Mouse (Mus musculus): ENCODE data around the gene Olfr139.

Olfr139 gene

GRCm38 (mm10) chr11:74056451-74056850 is at the start of gene Olfr139, which contains the start of gene Olfr399:
Gene Olfr139 (minus strand): TSS chr11:74056551.
Gene Olfr399 (minus strand): TSS chr11:74056615.
- DNase-seq (ENCODE audit: low spot score), result no peak

DNA sequence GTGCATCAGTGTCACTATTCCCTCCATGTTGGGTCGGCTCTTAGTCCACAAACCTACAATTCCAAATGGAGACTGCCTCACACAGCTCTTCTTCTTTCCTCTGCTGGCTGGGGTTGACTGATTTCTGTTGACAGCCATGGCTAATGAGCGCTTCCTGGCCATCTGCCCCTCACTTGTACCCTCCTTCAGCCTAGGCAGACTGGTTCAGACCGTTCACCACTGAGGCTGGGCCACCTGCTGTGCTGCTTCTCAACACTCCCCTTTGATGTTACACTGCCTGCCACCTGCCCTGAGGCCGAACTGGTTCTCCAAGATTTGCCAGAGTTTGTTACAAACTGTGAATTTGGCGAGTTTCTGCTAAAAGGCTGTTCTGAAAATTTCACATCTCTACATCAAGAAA is 48.7 kb upstream of the Olfr139 start:
- DNase-seq (ENCODE audit: low spot score), result no peak

DNA sequence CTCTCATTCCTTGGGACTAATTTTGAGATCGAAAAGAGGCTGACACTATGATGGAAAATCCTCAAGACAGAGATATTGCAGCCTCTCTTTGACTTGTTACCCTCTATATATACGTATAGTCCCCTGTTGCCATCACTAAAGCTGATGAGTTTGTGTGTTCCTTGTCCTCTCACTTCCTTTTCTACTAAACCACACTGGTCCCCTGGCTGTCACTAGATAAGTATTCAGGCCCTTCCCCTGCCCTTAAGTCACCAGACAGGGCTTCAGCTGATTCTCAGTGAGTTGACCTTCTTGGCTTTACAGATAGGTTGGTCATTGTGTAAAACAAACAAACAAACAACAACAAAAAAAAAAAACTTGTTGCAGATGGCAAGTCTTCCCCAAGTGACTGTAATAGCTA is 45.2 kb upstream of the Olfr139 start:
- DNase-seq (ENCODE audit: low spot score), result no peak

GRCm38 (mm10) chr11:74100724-74101123 is 44.4 kb upstream of the Olfr139 start:
- DNase-seq (ENCODE audit: low spot score), result no peak

- DNase-seq (ENCODE audit: low spot score), result no peak
Observed at GRCm38 (mm10) chr11:74069655-74070054, 13.3 kb upstream of the Olfr139 start, which contains the start of gene Zfp616. Gene Zfp616 (plus strand): TSS chr11:74069955.

- no peak for DNase-seq (ENCODE audit: low spot score)
Observed at GRCm38 (mm10) chr11:74051347-74051746, 5.0 kb downstream of the Olfr139 start.

All from embryo, embryonic 10 days (tissue).